Mouse (Mus musculus) thymus, adult 2 months (tissue): Measurements from ENCODE around the gene Celf5.

Experiments used
- CTCF ChIP-seq: fragments of 200-500 bp; IDR thresholded peaks from 2 replicates; pipeline ENCODE4 v1.5.1; 2012; ENCODE audit warnings: mild to moderate bottlenecking, control low read depth, low read length, moderate library complexity, borderline replicate concordance; ENCODE audit not compliant: control insufficient read depth, poor library complexity, insufficient read depth; ENCODE audit errors: extremely low read depth
- POLR2A ChIP-seq: fragments of 200-500 bp; IDR thresholded peaks from 2 replicates; pipeline ENCODE4 v1.6.1; 2012; ENCODE audit warnings: mild to moderate bottlenecking, low read length, control low read depth, moderate library complexity; ENCODE audit not compliant: control insufficient read depth, poor library complexity, insufficient read depth; ENCODE audit errors: extremely low read depth

DNA sequence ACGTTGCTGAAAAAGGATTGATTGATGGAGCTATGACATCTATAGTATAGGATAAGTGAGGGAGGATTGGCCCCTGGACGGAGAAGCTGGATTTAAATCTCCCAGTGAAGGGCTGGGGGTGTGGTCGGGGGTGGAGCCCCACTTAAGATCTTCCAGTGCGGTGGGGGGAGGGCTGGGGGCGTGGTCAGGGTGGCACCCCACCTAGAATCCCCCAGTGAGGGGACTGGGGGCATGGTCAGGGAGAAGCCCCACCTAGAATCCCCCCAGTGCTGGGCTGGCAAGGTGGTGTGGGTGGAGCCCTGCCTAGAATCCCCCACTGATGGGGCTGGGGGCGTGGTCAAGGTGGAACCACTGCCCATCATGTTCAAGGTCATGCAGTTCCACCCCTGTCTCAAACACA is 24.6 kb upstream of the Celf5 start:
- TF ChIP-seq POLR2A (no peak), CTCF (no peak)
